Mouse (Mus musculus) myocyte (in vitro differentiated cells): ENCODE data around the gene Ttc28.

Experiments used
- CEBPB ChIP-seq: IDR thresholded peaks from 2 replicates; pipeline ENCODE4 v1.6.1; 2011; ENCODE audit warnings: mild to moderate bottlenecking, moderate library complexity; ENCODE audit not compliant: poor library complexity, insufficient read depth, severe bottlenecking
- E2F4 ChIP-seq: IDR thresholded peaks from one replicate; pipeline ENCODE4 v1.6.1; 2011; ENCODE audit warnings: mild to moderate bottlenecking, control low read depth, moderate library complexity; ENCODE audit not compliant: insufficient read depth
- MAX ChIP-seq: IDR thresholded peaks from one replicate; pipeline ENCODE4 v1.6.1; 2011; ENCODE audit warnings: low read depth, mild to moderate bottlenecking, control low read depth
- MYOD1 ChIP-seq, 3 experiments: IDR thresholded peaks; one replicate each; pipeline ENCODE4 v1.6.1; 2011; ENCODE audit warnings: control low read depth in 2 of 3, low read depth in 2 of 3, mild to moderate bottlenecking in 2 of 3, moderate library complexity in 1 of 3; ENCODE audit not compliant: insufficient read length in 2 of 3, control insufficient read depth in 1 of 3
- MYOG ChIP-seq, 3 experiments: IDR thresholded peaks; one replicate each; pipeline ENCODE4 v1.6.1; 2011; ENCODE audit warnings: control low read depth in 2 of 3, low read depth in 2 of 3, mild to moderate bottlenecking in 2 of 3; ENCODE audit not compliant: insufficient read length in 2 of 3, control insufficient read depth in 1 of 3, insufficient read depth in 1 of 3
- POLR2A ChIP-seq: IDR thresholded peaks from one replicate; pipeline ENCODE4 v1.6.1; 2011; ENCODE audit warnings: low read depth, mild to moderate bottlenecking, control low read depth, moderate library complexity; ENCODE audit not compliant: insufficient read length
- POLR2AphosphoS2 ChIP-seq: IDR thresholded peaks from one replicate; pipeline ENCODE4 v1.6.1; 2011; ENCODE audit warnings: low read depth, control low read depth; ENCODE audit not compliant: insufficient read length
- REST ChIP-seq: IDR thresholded peaks from one replicate; pipeline ENCODE4 v1.6.1; 2011; ENCODE audit warnings: mild to moderate bottlenecking, control low read depth, moderate library complexity; ENCODE audit not compliant: insufficient read depth, insufficient read length
- TCF12 ChIP-seq: IDR thresholded peaks from one replicate; pipeline ENCODE4 v1.6.1; 2011; ENCODE audit warnings: mild to moderate bottlenecking, control low read depth; ENCODE audit not compliant: poor library complexity, insufficient read depth, severe bottlenecking
- TCF3 ChIP-seq: IDR thresholded peaks from one replicate; pipeline ENCODE4 v1.6.1; 2011; ENCODE audit warnings: low read depth, control low read depth; ENCODE audit not compliant: insufficient read length
- USF1 ChIP-seq: IDR thresholded peaks from one replicate; pipeline ENCODE4 v1.6.1; 2011; ENCODE audit warnings: low read depth, mild to moderate bottlenecking, control low read depth, moderate library complexity

DNA sequence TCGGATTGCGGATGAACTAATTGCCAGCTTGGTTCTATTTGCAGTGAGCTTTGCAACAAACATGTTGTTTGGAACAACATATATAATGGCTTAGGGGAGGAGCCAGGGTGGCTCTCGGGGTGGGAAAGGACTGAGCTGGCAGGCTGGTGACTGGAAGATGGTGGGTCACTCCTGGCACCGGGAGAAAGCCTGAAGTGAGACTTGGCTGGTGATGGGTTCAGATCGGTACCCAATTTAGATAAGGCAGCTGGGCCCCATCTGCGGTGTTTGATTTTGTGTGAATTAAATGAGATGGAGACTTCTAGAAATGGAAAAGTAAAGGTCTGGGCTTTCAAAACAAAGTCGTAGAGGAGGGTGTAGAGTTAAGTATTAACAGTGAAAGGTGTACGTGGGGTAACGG, 142.7 kb downstream of the Ttc28 start:
- TF ChIP-seq POLR2A = no peak
- no peak for TF ChIP-seq E2F4
- no peak for TF ChIP-seq CEBPB
- TF ChIP-seq MYOD1 (IDR thresholded peaks at IDR 0.05; ENCODE audit: control insufficient read depth in 1 of 3, insufficient read length in 2 of 3, low read depth in 2 of 3) = no peak
- TF ChIP-seq USF1 = no peak
- no peak for TF ChIP-seq REST
- no peak for TF ChIP-seq TCF12
- TF ChIP-seq TCF3 = no peak
- TF ChIP-seq POLR2AphosphoS2 = no peak
- no peak for TF ChIP-seq MAX
- TF ChIP-seq MYOG (IDR thresholded peaks at IDR 0.05; ENCODE audit: control insufficient read depth in 1 of 3, insufficient read depth in 1 of 3, insufficient read length in 2 of 3, low read depth in 2 of 3) = no peak
